Mouse (Mus musculus): ENCODE measurements around the gene Ropn1.
"Not testable (repeated sequence)": the region's sequence is repeated elsewhere in the genome, so short reads cannot be mapped to it uniquely, and the experiment has no call there.

Ropn1 gene

DNA sequence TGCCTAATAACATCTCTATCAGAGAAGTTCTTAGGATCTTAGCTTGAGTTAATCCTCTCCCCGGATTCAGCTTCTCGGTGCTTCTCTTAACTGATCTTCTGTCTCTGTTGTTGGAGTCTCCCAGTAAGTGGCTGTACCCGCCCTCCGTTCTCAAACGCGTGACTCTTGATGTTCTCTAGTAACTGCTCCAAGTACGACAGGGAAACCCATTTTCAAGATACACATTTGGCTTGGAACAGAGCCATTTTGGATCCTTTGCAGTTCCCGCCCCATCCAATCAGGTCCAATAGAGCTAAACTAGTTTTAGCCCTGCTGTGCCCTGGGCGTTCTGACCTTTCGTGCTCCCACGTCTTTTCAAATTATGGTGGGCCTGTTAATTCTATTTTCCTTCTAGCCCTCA, 41.4 kb downstream of the Ropn1 start:
- DNase-seq, result no peak

DNA sequence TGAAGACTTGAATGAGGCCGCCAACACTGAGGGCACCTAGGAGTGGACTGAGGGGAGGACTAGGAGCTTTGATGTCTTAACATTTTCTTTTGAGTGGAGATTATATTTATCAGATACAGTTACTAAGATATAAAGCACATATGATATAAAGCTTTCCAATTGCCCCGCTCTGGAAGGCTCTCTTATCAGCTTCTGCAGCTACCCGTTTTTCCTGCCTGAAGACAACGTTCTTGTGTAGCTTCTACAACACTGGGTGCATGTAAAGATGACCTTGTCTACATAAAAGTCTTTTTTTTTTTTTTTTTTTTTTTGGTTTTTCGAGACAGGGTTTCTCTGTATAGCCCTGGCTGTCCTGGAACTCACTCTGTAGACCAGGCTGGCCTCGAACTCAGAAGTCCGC, 44.8 kb downstream of the Ropn1 start:
- DNase-seq, result no peak

DNA sequence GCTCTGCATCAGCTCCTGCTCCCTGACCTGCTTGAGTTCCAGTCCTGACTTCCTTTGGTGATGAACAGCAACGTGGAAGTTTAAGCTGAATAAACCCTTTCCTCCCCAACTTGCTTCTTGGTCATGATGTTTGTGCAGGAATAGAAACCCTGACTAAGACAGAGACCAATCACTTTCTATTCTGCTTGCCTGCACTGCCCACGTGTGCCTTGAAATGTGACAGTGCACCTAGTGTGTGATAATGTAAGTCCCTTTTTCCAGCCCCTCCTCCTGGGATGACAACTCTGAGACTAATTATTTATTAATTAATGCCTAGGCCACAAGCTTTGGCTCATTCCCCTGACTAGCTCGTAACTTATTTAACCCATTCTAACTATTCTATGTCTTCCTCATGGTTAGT, 49.0 kb downstream of the Ropn1 start:
- not testable (repeated sequence) for DNase-seq

DNA sequence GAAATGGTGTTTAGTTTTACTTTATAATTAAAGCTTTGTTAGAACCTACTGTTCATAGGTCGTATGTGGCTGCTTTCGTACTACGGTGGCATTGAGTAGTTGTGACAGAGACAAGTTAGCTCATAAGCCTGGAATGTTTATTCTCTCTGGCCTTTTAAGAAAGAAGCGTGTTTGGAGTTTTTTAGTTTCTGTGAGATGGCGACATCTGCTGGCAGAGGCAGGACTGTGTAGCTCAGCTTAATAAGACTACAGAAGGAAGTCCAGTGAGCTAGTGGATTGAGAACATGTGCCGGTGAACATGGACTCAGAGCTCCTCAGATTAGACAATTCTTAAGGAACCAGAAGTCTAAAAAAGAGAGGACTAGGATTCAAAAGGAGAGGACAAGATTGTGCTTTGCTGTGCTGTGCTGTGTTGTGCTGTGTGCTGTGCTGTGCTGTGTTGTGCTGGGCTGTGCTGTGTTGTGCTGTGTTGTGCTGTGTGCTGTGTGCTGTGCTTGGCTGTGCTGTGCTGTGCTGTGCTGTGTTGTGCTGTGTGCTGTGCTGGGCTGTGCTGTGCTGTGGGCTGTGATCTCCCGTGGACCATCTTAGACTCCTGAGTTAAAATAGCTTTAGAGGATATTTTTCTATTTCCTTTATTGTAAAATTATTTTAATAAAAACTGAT, 50.6 kb downstream of the Ropn1 start:
- DNase-seq, result peak; percentile 6

DNA sequence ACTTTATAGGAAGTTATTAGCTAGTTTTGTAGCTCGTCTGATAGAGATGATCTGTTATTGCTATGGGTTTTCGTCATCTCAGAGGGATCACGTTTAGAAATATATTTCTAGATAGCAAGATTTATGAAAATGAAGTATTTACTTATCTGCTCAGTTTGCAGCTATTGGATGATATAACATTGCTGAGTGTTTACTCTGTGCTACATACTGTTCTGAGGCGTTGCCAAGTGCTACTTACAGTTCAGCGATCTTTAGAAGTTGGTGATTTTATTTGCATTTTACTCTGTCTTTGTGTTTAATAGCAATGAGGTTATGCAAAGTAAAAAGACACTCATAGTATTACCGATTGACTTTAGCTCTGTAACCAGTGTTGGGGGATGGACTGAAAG, 51.1 kb downstream of the Ropn1 start:
- DNase-seq, result no peak

DNA sequence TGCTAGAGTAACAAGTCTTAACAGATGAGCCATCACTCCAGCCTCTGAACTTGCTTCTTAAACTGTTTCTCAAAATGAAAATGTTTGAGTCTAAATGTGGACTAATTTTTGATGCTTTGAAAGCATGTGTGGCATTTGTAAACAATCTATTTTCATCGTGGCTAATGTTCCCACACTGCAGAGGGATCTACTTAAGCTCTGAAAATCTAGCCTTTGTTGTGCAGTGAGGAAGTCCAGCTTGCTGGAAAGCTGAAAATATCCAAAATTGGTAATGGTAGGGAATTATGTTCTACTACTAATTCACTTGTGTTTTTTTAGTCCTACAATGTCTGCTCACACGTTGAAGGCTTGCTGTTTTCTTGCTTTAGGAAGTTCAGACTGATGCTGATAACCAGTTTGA, 56.3 kb downstream of the Ropn1 start:
- DNase-seq, result no peak

DNA sequence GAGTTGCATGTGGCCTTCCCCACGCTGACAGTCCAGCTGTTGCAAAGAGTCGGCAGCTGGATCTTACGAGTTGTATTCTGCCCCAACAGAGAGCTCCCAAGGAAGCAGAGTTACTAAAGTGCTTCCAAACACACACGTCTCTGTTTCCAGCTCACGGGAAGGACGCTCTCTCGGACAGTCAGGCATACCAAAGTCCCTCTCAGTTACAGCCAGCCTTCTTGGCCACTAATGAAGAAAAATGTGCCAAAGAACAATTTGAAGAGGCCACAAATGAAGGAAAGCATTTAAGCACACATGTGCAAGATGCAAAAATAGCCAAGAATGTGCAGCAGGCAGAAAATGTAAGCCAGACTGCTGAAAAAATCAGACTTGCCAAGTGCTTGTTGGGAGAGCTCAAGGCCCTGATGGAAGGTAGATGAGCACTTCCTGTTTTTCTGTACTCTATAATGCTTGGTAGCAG, 56.8 kb downstream of the Ropn1 start:
- no peak for DNase-seq

DNA sequence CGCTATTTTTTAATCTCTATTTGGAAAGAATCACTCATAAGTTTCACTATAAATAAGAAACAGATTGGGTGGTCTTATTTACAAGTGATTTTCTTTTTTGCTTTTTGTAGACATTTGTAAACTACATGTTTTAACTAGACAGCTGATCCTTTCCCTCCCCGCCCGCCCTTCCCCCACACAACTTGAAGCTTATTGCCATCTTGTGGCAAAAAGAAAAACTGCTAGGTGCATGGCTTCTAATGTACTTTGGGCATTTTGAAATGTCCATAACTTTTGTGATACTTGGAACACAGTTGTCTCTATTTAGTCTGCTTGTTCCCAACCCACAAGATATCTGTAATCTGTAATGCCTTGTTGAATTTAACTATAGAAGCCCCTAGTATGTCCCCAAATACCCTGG, 61.8 kb downstream of the Ropn1 start:
- DNase-seq, result no peak

DNA sequence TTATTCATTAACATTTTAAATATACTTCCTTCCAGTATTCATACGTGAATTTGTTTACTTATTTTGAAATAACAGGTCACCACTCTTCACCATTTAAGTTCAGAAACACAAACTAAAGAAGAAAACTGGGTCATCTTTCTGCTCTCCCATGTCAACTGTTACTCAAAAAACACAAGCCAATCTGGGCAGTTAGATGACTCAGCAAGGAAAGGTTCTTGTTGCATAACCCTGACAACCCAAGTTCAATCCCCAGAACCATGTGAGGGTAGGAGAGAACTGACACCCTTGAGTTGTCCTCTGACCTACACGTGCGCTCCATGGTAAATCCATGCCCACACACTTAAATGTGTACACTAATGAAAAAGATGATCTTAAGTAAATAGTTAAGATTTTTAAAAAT, 75.4 kb downstream of the Ropn1 start:
- no peak for DNase-seq
